Mouse (Mus musculus): ENCODE results near the gene Nmrk2. TPM values are rescaled to one million over a fixed set of nuclear protein-coding genes. Genes with fewer than 3 reads are reported as not detected.
"Not testable (repeated sequence)": the region's sequence is repeated elsewhere in the genome, so short reads cannot be mapped to it uniquely, and the experiment has no call there.

Gene Nmrk2
- total and polyA plus RNA-seq, 3 experiments: not detected

- Histone ChIP-seq H3K4me1 (ENCODE audit: control insufficient read depth in 1 of 2, insufficient read depth in 2 of 2) (peaks cover 16 to 35% of the 10 kb centered on the region in 2 experiments), H3K79me2 (replicated peaks; ENCODE audit: control insufficient read depth, extremely low read depth, insufficient read depth, poor library complexity, severe bottlenecking) (peaks cover 26% of the 10 kb centered on the region), H3K36me3 (replicated peaks in 1 of 2; ENCODE audit: control insufficient read depth in 1 of 2, insufficient read depth in 1 of 2, low read length in 1 of 2) (peaks cover 0 to 16% of the 10 kb centered on the region in 2 experiments), H3K4me2 (ENCODE audit: insufficient read depth, low read depth, poor library complexity, severe bottlenecking) (peak overlapping the region; percentile 65), H3K4me3 (replicated peaks in 1 of 3; ENCODE audit: low read depth in 2 of 3, low read length in 2 of 3, poor library complexity in 1 of 3) (peak overlapping the region; percentile 14 to 40 (median 20)), H3K27ac (ENCODE audit: insufficient read depth, low read depth) (peak overlapping the region; percentile 88; the same call in 1 of the 2 replicates)
- peak; percentile 27; the same call in 1 of the 2 replicates for TF ChIP-seq ELF1 (IDR thresholded peaks at IDR 0.05; ENCODE audit: low read depth, low read length)
- DNase-seq (ENCODE audit: extremely low read depth); dilution Hi-C loops (cut with MboI; ENCODE audit: extremely low pct_ligation_motif_present, extremely low pct_unique_long_range_greater_than_20kb, low sequenced_read_pairs); H3K27me3 ChIP-seq (replicated peaks); H3K9ac ChIP-seq (ENCODE audit: insufficient read depth, low read depth); H3K9me3 ChIP-seq (replicated peaks; ENCODE audit: low read length): not testable (repeated sequence)
- in situ Hi-C loops (cut with MboI; ENCODE audit: low pct_ligation_motif_present, low pct_unique_long_range_greater_than_20kb, low sequenced_read_pairs): loop anchor here (10.0 kb wide), 1 partner anchor 245 kb away; no protein-coding TSS in a partner anchor
Observed at GRCm38 (mm10) chr10:81169411-81169900, 32.4 kb downstream of the Nmrk2 start.

DNA sequence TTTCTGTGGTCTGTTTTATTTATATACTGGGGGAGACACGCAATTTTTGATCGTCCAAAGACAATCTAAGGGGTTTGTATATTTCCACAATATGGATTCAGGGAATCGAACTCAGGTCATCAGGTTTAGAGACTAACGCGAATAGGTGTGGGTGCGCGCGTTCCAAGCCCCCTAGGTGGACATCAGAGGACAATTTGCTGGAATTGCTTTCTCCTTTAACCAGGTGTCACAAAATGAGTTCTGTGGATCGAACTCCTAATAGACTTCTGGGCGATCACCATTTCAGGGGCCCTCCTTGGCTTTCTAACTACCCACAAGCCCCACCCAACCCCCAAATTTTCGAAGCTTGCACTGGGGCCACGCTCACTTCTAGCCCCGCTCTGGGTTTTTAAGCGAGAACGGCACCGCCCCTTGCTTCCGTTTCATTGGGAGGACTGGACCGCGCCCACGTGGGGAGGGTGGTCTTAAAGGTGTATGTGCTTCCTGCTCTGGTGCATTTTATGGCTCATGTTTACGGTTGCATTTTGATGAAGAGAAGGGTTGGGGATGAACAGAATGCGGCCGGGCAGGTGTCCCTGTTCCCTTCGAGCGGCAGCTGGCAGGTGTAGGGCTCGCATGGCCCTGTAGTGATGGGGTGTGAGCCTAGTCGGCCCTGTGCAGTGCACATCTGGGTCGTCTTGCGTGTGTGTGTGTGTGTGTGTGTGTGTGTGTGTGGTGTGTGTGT lies 33.2 kb downstream of the Nmrk2 start:
- peaks cover 4 to 23% of the 10 kb centered on the region in 2 experiments for H3K36me3 ChIP-seq (replicated peaks in 1 of 2; ENCODE audit: control insufficient read depth in 1 of 2, insufficient read depth in 1 of 2, low read length in 1 of 2)
- peaks cover 33% of the 10 kb centered on the region for H3K79me2 ChIP-seq (replicated peaks; ENCODE audit: control insufficient read depth, extremely low read depth, insufficient read depth, poor library complexity, severe bottlenecking)
- DNase-seq (ENCODE audit: extremely low read depth): peak; percentile 91
- dilution Hi-C loops (cut with MboI; ENCODE audit: extremely low pct_ligation_motif_present, extremely low pct_unique_long_range_greater_than_20kb, low sequenced_read_pairs): no loop called here
- peak overlapping the region; percentile 55 for H3K9ac ChIP-seq (ENCODE audit: insufficient read depth, low read depth)
- H3K27ac ChIP-seq (ENCODE audit: insufficient read depth, low read depth): peak overlapping the region; percentile 88
- no peaks in the 10 kb centered on the region for H3K9me3 ChIP-seq (replicated peaks; ENCODE audit: low read length)
- H3K4me2 ChIP-seq (ENCODE audit: insufficient read depth, low read depth, poor library complexity, severe bottlenecking): peak overlapping the region; percentile 84
- H3K4me1 ChIP-seq (ENCODE audit: control insufficient read depth in 1 of 2, insufficient read depth in 2 of 2): peaks cover 16 to 41% of the 10 kb centered on the region in 2 experiments
- no peaks in the 10 kb centered on the region for H3K27me3 ChIP-seq (replicated peaks)
- peak overlapping the region; percentile 65 to 86 (median 80) for H3K4me3 ChIP-seq (replicated peaks in 1 of 3; ENCODE audit: low read depth in 2 of 3, low read length in 2 of 3, poor library complexity in 1 of 3)
- TF ChIP-seq NRF1 (IDR thresholded peaks at IDR 0.05; ENCODE audit: low read depth, low read length) (no peak), RCOR1 (conservative IDR thresholded peaks at IDR 0.05; ENCODE audit: low read depth, low read length) (no peak), MEF2A (IDR thresholded peaks at IDR 0.05; ENCODE audit: borderline replicate concordance, low read depth, low read length) (peak; percentile 35; the same call in 1 of the 2 replicates), USF1 (IDR thresholded peaks at IDR 0.05; ENCODE audit: low read depth, low read length) (peak; percentile 64), MYC (IDR thresholded peaks at IDR 0.05; ENCODE audit: low read depth, low read length) (peak; percentile 88), ETS1 (conservative IDR thresholded peaks at IDR 0.05; ENCODE audit: low read depth, low read length) (peak; percentile 17; the same call in 1 of the 2 replicates), IRF4 (IDR thresholded peaks at IDR 0.05; ENCODE audit: low read depth, low read length) (no peak), POLR2A (IDR thresholded peaks at IDR 0.05; ENCODE audit: low read depth, low read length) (peak; percentile 71), JUND (conservative IDR thresholded peaks at IDR 0.05; ENCODE audit: low read depth, low read length) (no peak), MXI1 (IDR thresholded peaks at IDR 0.05; ENCODE audit: low read depth, low read length) (peak; percentile 93), BHLHE40 (IDR thresholded peaks at IDR 0.05; ENCODE audit: low read depth, low read length) (peak; percentile 34; the same call in 1 of the 2 replicates), PAX5 (IDR thresholded peaks at IDR 0.05; ENCODE audit: low read length) (no peak), UBTF (IDR thresholded peaks at IDR 0.05; ENCODE audit: low read depth, low read length) (0 out of 2 replicates have a peak, but pooled peaks have one; percentile 8), E2F4 (IDR thresholded peaks at IDR 0.05; ENCODE audit: insufficient replicate concordance, low read depth, low read length) (no peak), TCF12 (IDR thresholded peaks at IDR 0.05; ENCODE audit: low read depth, low read length) (peak; percentile 43; the same call in 1 of the 2 replicates), MAX (IDR thresholded peaks at IDR 0.05; ENCODE audit: low read length) (peak; percentile 88), ELF1 (IDR thresholded peaks at IDR 0.05; ENCODE audit: low read depth, low read length) (peak; percentile 66; the same call in 1 of the 2 replicates), GABPA (IDR thresholded peaks at IDR 0.05; ENCODE audit: insufficient replicate concordance, low read depth, low read length) (no peak), CTCF (conservative IDR thresholded peaks at IDR 0.05 in 1 of 2, IDR thresholded peaks at IDR 0.05 in 1 of 2; ENCODE audit: low read depth in 2 of 2, low read length in 2 of 2) (no peak), SIN3A (IDR thresholded peaks at IDR 0.05; ENCODE audit: low read length) (peak; percentile 84), MAZ (IDR thresholded peaks at IDR 0.05; ENCODE audit: low read depth, low read length) (peak; percentile 79; the same call in 1 of the 2 replicates), NELFE (IDR thresholded peaks at IDR 0.05; ENCODE audit: low read depth, low read length) (no peak), RAD21 (IDR thresholded peaks at IDR 0.05; ENCODE audit: low read depth, low read length) (no peak)
- in situ Hi-C loops (cut with MboI; ENCODE audit: low pct_ligation_motif_present, low pct_unique_long_range_greater_than_20kb, low sequenced_read_pairs): loop anchor here (10.0 kb wide), 1 partner anchor 244 kb away; no protein-coding TSS in a partner anchor
